Mouse (Mus musculus): ENCODE data around the gene Bhmt2.
A peak's percentile ranks its signal among the peaks of the same experiment; 100 is the strongest.

Bhmt2 gene

GRCm38 (mm10) chr13:93674131-93674561 is at the start of gene Bhmt2, which contains the start of gene Dmgdh:
TSS of gene Bhmt2 (minus strand) at chr13:93674302.
TSS of gene Dmgdh (plus strand) at chr13:93674433.
- DNase-seq (ENCODE audit: low spot score in 2 of 2) = no peak

- no peak for DNase-seq (ENCODE audit: low spot score in 2 of 2)
Measured at GRCm38 (mm10) chr13:93723455-93723854, 49.4 kb upstream of the Bhmt2 start.

DNA sequence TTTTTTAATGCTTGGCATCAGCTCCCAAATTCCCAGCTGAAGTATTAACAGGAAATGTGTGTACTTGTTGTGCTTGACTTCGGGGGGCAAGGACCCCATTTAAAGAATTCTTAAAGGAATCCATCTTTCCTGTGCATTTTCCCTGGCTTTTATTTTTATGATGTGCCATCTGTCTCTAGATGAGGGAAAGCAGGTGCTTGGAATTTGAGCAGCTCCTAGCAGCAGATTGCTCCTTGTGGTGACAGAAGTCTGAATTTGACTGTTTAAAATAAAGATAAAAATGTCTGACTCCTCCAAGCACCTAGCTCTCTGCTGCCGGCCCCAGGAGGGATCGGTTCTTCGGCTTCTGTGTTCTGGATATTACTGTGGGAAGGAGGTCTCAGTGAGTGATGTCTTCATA is 47.8 kb upstream of the Bhmt2 start:
- no peak for DNase-seq (ENCODE audit: low spot score in 2 of 2)

GRCm38 (mm10) chr13:93718948-93719347 is 44.8 kb upstream of the Bhmt2 start:
- DNase-seq (ENCODE audit: low spot score in 2 of 2) = peak in 1 of 2 experiments; percentile 11

- no peak for DNase-seq (ENCODE audit: low spot score in 2 of 2)
Measured at GRCm38 (mm10) chr13:93717113-93717512, 43.0 kb upstream of the Bhmt2 start.

DNA sequence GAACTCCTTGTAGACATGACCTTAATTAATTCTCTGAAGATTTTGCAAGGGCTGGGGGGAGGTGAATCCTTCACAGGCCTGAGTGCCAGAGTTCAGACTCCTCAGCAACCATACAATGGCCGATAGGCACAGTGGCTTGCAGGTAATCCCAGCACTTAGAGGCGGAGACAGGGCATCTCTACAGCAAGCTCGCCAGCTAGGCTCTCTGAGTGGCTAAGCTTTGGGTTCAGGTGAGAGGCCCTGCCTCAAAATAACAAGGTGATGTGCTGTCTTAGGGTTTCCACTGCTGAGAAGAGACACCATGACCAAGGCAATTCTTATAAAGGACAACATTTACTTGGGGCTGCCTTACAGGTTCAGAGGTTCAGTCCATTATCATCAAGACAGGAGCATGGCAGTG is 39.7 kb upstream of the Bhmt2 start:
- DNase-seq (ENCODE audit: low spot score in 2 of 2) = no peak

GRCm38 (mm10) chr13:93712362-93712761 is 38.3 kb upstream of the Bhmt2 start:
- no peak for DNase-seq (ENCODE audit: low spot score in 2 of 2)

DNA sequence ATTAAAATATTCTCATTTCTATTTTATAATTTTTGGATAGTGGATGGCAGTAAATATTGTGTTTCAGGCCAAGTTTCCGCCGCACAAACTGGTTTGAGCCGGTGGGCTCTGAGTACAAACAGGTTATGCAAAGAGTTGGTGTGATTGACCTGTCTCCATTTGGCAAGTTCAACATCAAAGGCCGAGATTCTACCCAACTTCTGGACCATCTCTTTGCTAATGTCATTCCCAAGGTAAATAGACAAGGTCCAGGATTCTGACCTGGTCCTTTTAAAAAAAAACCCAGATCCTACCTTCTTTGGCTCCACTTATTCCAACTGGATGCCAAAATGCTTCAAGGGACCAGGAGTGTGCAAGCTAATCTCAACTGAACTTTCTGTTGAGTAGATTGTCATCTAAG is 37.1 kb upstream of the Bhmt2 start:
- DNase-seq (ENCODE audit: low spot score in 2 of 2) = no peak

DNA sequence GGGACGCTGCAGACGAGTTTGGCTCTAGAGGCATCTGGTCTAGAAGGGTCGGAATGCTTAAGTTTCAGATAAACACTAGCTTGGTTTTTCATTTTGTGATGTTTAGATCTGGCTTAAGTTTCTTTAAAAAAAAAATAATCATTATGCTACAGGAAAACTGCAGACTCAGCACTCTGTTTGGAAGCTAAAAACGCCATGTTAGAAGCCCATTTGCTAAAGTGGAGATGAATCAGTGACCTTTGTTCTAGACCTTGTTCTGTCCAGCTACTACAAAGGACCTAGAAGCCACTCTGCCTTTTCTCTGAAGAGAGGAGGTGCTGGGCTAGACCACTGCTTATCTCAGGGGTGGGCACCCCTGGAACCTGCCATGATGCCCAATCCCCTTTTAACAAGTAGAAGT is 36.2 kb upstream of the Bhmt2 start:
- no peak for DNase-seq (ENCODE audit: low spot score in 2 of 2)

GRCm38 (mm10) chr13:93707271-93707670 is 33.2 kb upstream of the Bhmt2 start:
- DNase-seq (ENCODE audit: low spot score in 2 of 2) = no peak

DNA sequence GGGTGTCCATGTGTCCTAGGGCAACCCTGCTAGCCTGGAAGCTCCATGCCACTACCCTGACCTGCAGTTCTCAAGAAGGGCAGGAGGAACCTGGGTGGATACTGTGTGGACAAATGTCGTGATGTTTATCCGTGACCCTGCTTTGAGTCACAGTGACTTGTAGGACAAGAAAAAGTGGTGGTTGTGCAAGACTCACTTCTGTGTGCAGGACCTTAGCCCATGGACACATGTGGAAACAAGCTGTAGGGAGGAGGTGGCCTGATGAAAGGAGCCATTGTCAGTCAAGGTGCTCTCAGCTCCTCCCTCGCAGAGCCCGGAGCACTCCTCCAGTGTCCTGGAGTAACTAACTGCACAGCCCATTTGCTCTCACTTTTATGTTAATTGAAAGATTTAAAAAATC is 31.6 kb upstream of the Bhmt2 start:
- no peak for DNase-seq (ENCODE audit: low spot score in 2 of 2)

GRCm38 (mm10) chr13:93698866-93699265 is 24.8 kb upstream of the Bhmt2 start:
- DNase-seq (ENCODE audit: low spot score in 2 of 2) = no peak

DNA sequence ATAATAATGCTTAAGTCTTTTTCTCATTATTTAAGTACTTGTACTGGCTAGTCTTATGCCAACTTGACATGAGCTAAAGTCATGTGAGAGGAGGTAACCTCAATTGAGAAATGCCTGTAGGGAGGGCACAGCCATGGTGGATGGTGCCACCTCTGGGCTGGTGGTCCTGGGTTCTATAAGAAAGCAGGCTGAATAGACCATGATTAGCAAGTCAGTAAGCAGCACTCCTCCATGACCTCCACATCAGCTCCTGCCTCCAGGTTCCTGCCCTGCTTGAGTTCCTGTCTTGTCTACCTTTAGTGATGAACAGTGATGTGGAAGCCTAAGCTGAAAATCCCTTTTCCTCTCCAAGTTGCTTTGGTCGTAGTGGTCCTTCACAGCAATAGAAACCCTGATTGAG is 16.7 kb upstream of the Bhmt2 start:
- DNase-seq (ENCODE audit: low spot score in 2 of 2) = no peak

DNA sequence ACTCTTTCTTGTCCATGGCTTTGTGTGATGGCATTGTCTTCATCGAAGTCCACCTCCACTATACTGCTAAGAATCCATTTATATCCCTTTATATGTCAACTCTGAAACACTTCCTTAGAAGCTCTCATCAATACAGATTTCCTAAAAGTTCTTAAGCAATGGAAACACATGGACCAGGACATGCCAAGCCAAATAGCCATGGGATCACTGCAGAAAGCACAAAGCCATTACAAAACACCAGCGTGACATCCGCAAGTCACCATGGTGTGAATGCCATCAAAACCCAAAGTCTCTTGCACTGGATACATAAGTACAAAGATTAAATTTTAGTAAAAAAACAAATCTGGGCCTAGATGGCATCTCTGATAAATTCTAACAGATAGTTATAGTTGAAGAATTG is 15.5 kb upstream of the Bhmt2 start:
- DNase-seq (ENCODE audit: low spot score in 2 of 2) = no peak

GRCm38 (mm10) chr13:93687321-93687720 is 13.2 kb upstream of the Bhmt2 start:
- no peak for DNase-seq (ENCODE audit: low spot score in 2 of 2)

- DNase-seq (ENCODE audit: low spot score in 2 of 2) = no peak
Measured at GRCm38 (mm10) chr13:93685226-93685625, 11.1 kb upstream of the Bhmt2 start.

DNA sequence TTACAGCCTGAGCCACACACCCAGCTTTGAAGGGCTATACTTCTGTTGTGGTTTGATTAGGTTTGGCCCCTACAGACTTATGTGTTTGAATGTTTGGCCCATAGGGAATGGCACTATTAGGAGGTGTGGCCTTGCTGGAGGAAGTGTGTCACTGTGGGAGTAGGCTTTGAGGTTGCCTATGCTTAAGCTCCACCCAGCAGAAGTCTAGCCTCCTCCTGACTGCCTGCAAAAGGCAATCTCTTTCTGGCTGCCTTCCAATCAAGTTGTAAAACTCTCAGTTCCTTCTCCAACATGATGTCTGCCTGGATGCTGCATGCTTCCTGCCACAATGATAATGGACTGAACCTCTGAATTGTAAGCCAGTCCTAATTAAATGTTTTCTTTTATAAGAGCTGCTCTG is 9.2 kb upstream of the Bhmt2 start:
- no peak for DNase-seq (ENCODE audit: low spot score in 2 of 2)

DNA sequence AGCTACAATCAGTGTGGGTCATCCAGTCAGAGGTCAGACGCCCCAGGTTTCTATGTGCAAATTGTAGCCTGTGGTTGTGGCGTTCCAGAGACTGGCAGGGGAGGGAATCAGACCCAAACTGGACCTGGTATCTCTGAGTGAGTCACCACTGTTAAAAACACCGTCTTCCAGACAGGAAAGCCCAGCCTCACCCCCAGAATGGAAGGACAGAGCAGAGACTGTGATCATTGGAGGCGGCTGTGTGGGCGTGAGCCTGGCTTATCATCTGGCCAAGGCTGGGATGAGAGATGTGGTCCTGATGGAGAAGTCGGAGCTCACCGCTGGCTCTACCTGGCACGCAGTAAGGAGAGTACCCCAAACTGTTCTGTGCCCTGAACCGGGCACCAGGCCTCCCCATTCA is 2.8 kb upstream of the Bhmt2 start:
- no peak for DNase-seq (ENCODE audit: low spot score in 2 of 2)

GRCm38 (mm10) chr13:93673296-93673695 is 806 bp downstream of the Bhmt2 start:
- no peak for DNase-seq (ENCODE audit: low spot score in 2 of 2)

GRCm38 (mm10) chr13:93672371-93672770 is 1.7 kb downstream of the Bhmt2 start:
- no peak for DNase-seq (ENCODE audit: low spot score in 2 of 2)

DNA sequence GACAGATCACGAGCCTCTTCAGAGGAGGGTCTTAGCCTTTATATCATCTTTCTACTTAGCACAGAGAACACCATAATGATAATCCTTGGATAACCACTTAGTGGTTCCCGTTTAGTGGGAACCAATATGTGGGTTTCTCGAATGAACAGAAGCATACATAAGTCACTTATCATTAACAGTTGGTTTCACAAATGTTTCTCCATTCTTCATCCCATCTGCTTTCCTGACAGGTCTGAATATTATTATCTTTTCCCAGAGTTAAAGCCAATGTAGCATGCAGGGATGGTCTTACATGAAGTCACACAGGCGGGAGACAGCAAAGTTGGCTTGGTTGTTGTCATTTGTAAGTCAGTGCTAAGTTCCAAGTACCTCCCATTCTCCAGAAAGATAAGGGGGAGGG is 6.5 kb downstream of the Bhmt2 start:
- DNase-seq (ENCODE audit: low spot score in 2 of 2) = no peak

GRCm38 (mm10) chr13:93657941-93658340 is 16.2 kb downstream of the Bhmt2 start:
- DNase-seq (ENCODE audit: low spot score in 2 of 2) = no peak

- DNase-seq (ENCODE audit: low spot score in 2 of 2) = no peak
Measured at GRCm38 (mm10) chr13:93653382-93653781, 20.7 kb downstream of the Bhmt2 start.

GRCm38 (mm10) chr13:93648387-93649130 is 25.5 kb downstream of the Bhmt2 start:
- no peak for DNase-seq (ENCODE audit: low spot score in 2 of 2)

Data from spleen, postnatal 36 days (tissue).